Mouse (Mus musculus): ENCODE data around the gene Ago4. TPM values are rescaled to one million over a fixed set of nuclear protein-coding genes. Genes with fewer than 3 reads are reported as not detected.

Gene Ago4
- 10 to 100 TPM; 10.1 to 13.5 TPM for total RNA-seq (2023)

GRCm38 (mm10) chr4:126532827-126533728 lies at the start of gene Ago4:
Ago4 (minus strand) TSS chr4:126533472.

GRCm38 (mm10) chr4:126556809-126557711 lies 23.8 kb upstream of the Ago4 start, which contains the start of gene Clspn:
Clspn (plus strand) TSS chr4:126556935.

GRCm38 (mm10) chr4:126468285-126468901 lies 64.9 kb downstream of the Ago4 start, which contains the start of gene Ago1:
Ago1 (minus strand) TSS chr4:126468583.

Other genes starting within 250 kb of the Ago4 start
- not detected for gene Col8a2, start 246.7 kb downstream of the Ago4 start, total RNA-seq (2023)
- 10 to 100 TPM; 43.8 to 47.9 TPM for gene Adprhl2, start 211.8 kb downstream of the Ago4 start, total RNA-seq (2023)
- gene Tekt2, start 207.8 kb downstream of the Ago4 start, total RNA-seq (2023) = 1 to 10 TPM in 1 of 2 experiments, not detected in 1; 1.1 TPM
- gene Ago3, start 103.9 kb downstream of the Ago4 start, total RNA-seq (2023) = 10 to 100 TPM; 32.6 to 34.6 TPM
- 10 to 100 TPM; 70.1 to 73.1 TPM for gene Ago1, start 64.9 kb downstream of the Ago4 start, total RNA-seq (2023)
- gene Clspn, start 23.5 kb upstream of the Ago4 start, total RNA-seq (2023) = 10 to 100 TPM; 11.2 to 14.4 TPM
- 1 to 10 TPM in 1 of 2 experiments, under 1 TPM in 1; 0.74 to 1.2 TPM for gene 5730409E04Rik, start 76.3 kb upstream of the Ago4 start, total RNA-seq (2023)
- 10 to 100 TPM; 67.8 to 96.7 TPM for gene Psmb2, start 144.2 kb upstream of the Ago4 start, total RNA-seq (2023)
- gene Tfap2e, start 202.8 kb upstream of the Ago4 start, total RNA-seq (2023) = not detected
- gene Ncdn, start 220.0 kb upstream of the Ago4 start, total RNA-seq (2023) = 10 to 100 TPM; 30.1 to 30.9 TPM
- gene AU040320, start 220.1 kb upstream of the Ago4 start, total RNA-seq (2023) = 10 to 100 TPM; 57.9 to 60.4 TPM

Measured in B cell, adult 67 days (primary cell).